In genomic region chr2:32084111-32084871, GRCm38 (mm10) we compare ENCODE assay signal across 7 mouse cellular contexts. TPM values are rescaled to one million over a fixed set of nuclear protein-coding genes. Genes with fewer than 3 reads are reported as not detected.
DNase-seq lines count a peak whose midpoint lies in the region; ATAC-seq and TF ChIP-seq lines count a peak whose summit lies in the region.

Fam78a (minus strand) TSS chr2:32084857.

- peak; percentile 73 for DNase-seq in CD4-positive, CD25-positive, alpha-beta regulatory T cell, adult 2 months (ENCODE audit: low read depth, low spot score)
- DNase-seq in MN1 (ENCODE audit: low spot score) = peak; percentile 42
- peak; percentile 86 for DNase-seq in embryonic facial prominence, embryonic 14.5 days (ENCODE audit: low spot score)
- peak; percentile 56 for DNase-seq in limb, embryonic 11.5 days (ENCODE audit: low spot score)
- DNase-seq in stomach, postnatal 0 days (ENCODE audit: low spot score) = peak; percentile 21

- no peaks in the 10 kb centered on the region for H3K36me3 ChIP-seq in embryonic facial prominence, embryonic 14.5 days (ENCODE audit: control insufficient read depth, insufficient read depth, low read length)
- no peaks in the 10 kb centered on the region for H3K36me3 ChIP-seq in heart, embryonic 13.5 days
- no peaks in the 10 kb centered on the region for H3K36me3 ChIP-seq in limb, embryonic 11.5 days (ENCODE audit: control insufficient read depth, insufficient read depth, low read length)
- no peaks in the 10 kb centered on the region for H3K36me3 ChIP-seq in myocyte (ENCODE audit: control insufficient read depth, insufficient read depth)
- no peaks in the 10 kb centered on the region for H3K36me3 ChIP-seq in stomach, postnatal 0 days (ENCODE audit: control insufficient read depth, insufficient read depth, low read length)

- ATAC-seq in embryonic facial prominence, embryonic 14.5 days (ENCODE audit: low read depth) = peak; percentile 70
- peak; percentile 44; the same call in 1 of the 2 replicates for ATAC-seq in heart, embryonic 13.5 days (ENCODE audit: extremely low read depth, insufficient number of reproducible peaks, low FRiP score, low TSS enrichment)
- peak; percentile 36; the same call in 1 of the 2 replicates for ATAC-seq in limb, embryonic 11.5 days (ENCODE audit: insufficient number of reproducible peaks, low FRiP score, low TSS enrichment, low read depth)
- peak; percentile 30; the same call in 1 of the 2 replicates for ATAC-seq in stomach, postnatal 0 days (ENCODE audit: low FRiP score, low TSS enrichment)

- H3K9ac ChIP-seq in embryonic facial prominence, embryonic 14.5 days (ENCODE audit: low read depth, low read length) = peak within 1 kb of the TSS; percentile 60
- peak within 1 kb of the TSS; percentile 97 for H3K9ac ChIP-seq in heart, embryonic 13.5 days
- H3K9ac ChIP-seq in limb, embryonic 11.5 days (ENCODE audit: low read length) = peak within 1 kb of the TSS; percentile 53
- H3K9ac ChIP-seq in stomach, postnatal 0 days (ENCODE audit: low read length) = peak within 1 kb of the TSS; percentile 50

- no peak for TF ChIP-seq CTCF in stomach, postnatal 0 days (IDR thresholded peaks at IDR 0.05; ENCODE audit: low read depth)

- H3K4me3 ChIP-seq in embryonic facial prominence, embryonic 14.5 days (ENCODE audit: low read depth, low read length) = peak within 1 kb of the TSS; percentile 63
- H3K4me3 ChIP-seq in heart, embryonic 13.5 days = peak within 1 kb of the TSS; percentile 90
- H3K4me3 ChIP-seq in limb, embryonic 11.5 days (ENCODE audit: low read depth, low read length) = peak within 1 kb of the TSS; percentile 58
- peak within 1 kb of the TSS; percentile 16 for H3K4me3 ChIP-seq in myocyte
- H3K4me3 ChIP-seq in stomach, postnatal 0 days (ENCODE audit: low read depth, low read length) = peak within 1 kb of the TSS; percentile 55

- peak; percentile 22 for TF ChIP-seq POLR2A in myocyte (IDR thresholded peaks at IDR 0.05; ENCODE audit: insufficient read length, low read depth)

- no peaks in the 10 kb centered on the region for H3K79me2 ChIP-seq in myocyte (ENCODE audit: control insufficient read depth, insufficient read depth)

- H3ac ChIP-seq in myocyte (ENCODE audit: control insufficient read depth, insufficient read length) = no peak within 1 kb of the TSS

- no peak for TF ChIP-seq EP300 in stomach, postnatal 0 days (optimal IDR thresholded peaks at IDR 0.05)

- peak within 1 kb of the TSS; percentile 100 for H3K4me2 ChIP-seq in embryonic facial prominence, embryonic 14.5 days (ENCODE audit: low read depth, low read length)
- peak within 1 kb of the TSS; percentile 100 for H3K4me2 ChIP-seq in heart, embryonic 13.5 days
- H3K4me2 ChIP-seq in limb, embryonic 11.5 days (ENCODE audit: low read depth, severe bottlenecking) = peak within 1 kb of the TSS; percentile 100
- H3K4me2 ChIP-seq in myocyte (ENCODE audit: low read depth) = peak within 1 kb of the TSS; percentile 12
- H3K4me2 ChIP-seq in stomach, postnatal 0 days (replicated peaks; ENCODE audit: low read depth) = peak within 1 kb of the TSS; percentile 97

- peaks cover 16% of the 10 kb centered on the region for H3K4me1 ChIP-seq in embryonic facial prominence, embryonic 14.5 days (ENCODE audit: control insufficient read depth, insufficient read depth, low read length)
- peaks cover 55% of the 10 kb centered on the region for H3K4me1 ChIP-seq in heart, embryonic 13.5 days
- H3K4me1 ChIP-seq in limb, embryonic 11.5 days (ENCODE audit: control insufficient read depth, insufficient read depth, low read length) = peaks cover 17% of the 10 kb centered on the region
- peaks cover 2% of the 10 kb centered on the region; the same call in 1 of the 2 replicates for H3K4me1 ChIP-seq in stomach, postnatal 0 days (replicated peaks; ENCODE audit: control insufficient read depth, insufficient read depth)

- WGBS in embryonic facial prominence, embryonic 14.5 days = under 1% methylated on average over 24 of the region's 68 CpGs
- under 1% methylated on average over 64 of the region's 68 CpGs for WGBS in heart, embryonic 13.5 days
- WGBS in limb, embryonic 11.5 days = under 1% methylated on average over 67 of the region's 68 CpGs
- under 1% methylated on average over 64 of the region's 68 CpGs for WGBS in stomach, postnatal 0 days

- H3K27me3 ChIP-seq in embryonic facial prominence, embryonic 14.5 days (replicated peaks; ENCODE audit: control insufficient read depth, insufficient read depth, low read length) = peaks cover 51% of the 10 kb centered on the region
- peaks cover 25% of the 10 kb centered on the region for H3K27me3 ChIP-seq in heart, embryonic 13.5 days (replicated peaks)
- H3K27me3 ChIP-seq in limb, embryonic 11.5 days (ENCODE audit: control insufficient read depth, insufficient read depth, low read length) = peaks cover 39% of the 10 kb centered on the region
- peaks cover 59% of the 10 kb centered on the region for H3K27me3 ChIP-seq in myocyte (ENCODE audit: control insufficient read depth, insufficient read depth, insufficient read length)
- H3K27me3 ChIP-seq in stomach, postnatal 0 days (ENCODE audit: control insufficient read depth, insufficient read depth, low read length) = peaks cover 11% of the 10 kb centered on the region; the same call in 1 of the 2 replicates

- no peak within 1 kb of the TSS for H3K27ac ChIP-seq in embryonic facial prominence, embryonic 14.5 days (replicated peaks; ENCODE audit: low read depth, low read length)
- H3K27ac ChIP-seq in heart, embryonic 13.5 days (replicated peaks) = peak within 1 kb of the TSS; percentile 93
- H3K27ac ChIP-seq in limb, embryonic 11.5 days (replicated peaks; ENCODE audit: low read depth, low read length) = no peak within 1 kb of the TSS
- H3K27ac ChIP-seq in stomach, postnatal 0 days (replicated peaks) = no peak within 1 kb of the TSS

- H3K9me3 ChIP-seq in embryonic facial prominence, embryonic 14.5 days (ENCODE audit: control insufficient read depth, low read length) = no peaks in the 10 kb centered on the region
- H3K9me3 ChIP-seq in heart, embryonic 13.5 days = no peaks in the 10 kb centered on the region
- H3K9me3 ChIP-seq in limb, embryonic 11.5 days (ENCODE audit: control insufficient read depth, low read length) = no peaks in the 10 kb centered on the region
- H3K9me3 ChIP-seq in stomach, postnatal 0 days (ENCODE audit: control insufficient read depth, low read length) = no peaks in the 10 kb centered on the region

TF ChIP-seq in myocyte, 11 proteins besides CTCF, POLR2A, EP300 and RAD21:
- TF ChIP-seq POLR2AphosphoS2 (IDR thresholded peaks at IDR 0.05; ENCODE audit: insufficient read length, low read depth) (no peak), MYOG (IDR thresholded peaks at IDR 0.05; ENCODE audit: control insufficient read depth in 1 of 3, insufficient read depth in 1 of 3, insufficient read length in 2 of 3, low read depth in 2 of 3) (peak in 2 of 3 experiments; percentile 9 to 11)

RNA-seq across cellular contexts. Expression of gene Fam78a, which starts in this region (rescaled TPM):
- polyA plus RNA-seq in embryonic facial prominence, embryonic 14.5 days (2014; fragmentation: Nextera tagmentation; extraction: Ambion mirVana) = 8.2 and 8.9 TPM in 2 replicates
- 29.3 and 32.8 TPM in 2 replicates for polyA plus RNA-seq in heart, embryonic 13.5 days (2015; fragmentation: Nextera tagmentation; extraction: Ambion mirVana)
- polyA plus RNA-seq in limb, embryonic 11.5 days (2014; fragmentation: Nextera tagmentation; extraction: Ambion mirVana) = 1.9 and 2.1 TPM in 2 replicates
- 4.7 TPM for polyA plus RNA-seq in myocyte (2012; fragmentation: generic; extraction: Trizol)
- 0.46 and 0.67 TPM in 2 replicates for polyA plus RNA-seq in stomach, postnatal 0 days (2015; fragmentation: Nextera tagmentation; extraction: Ambion mirVana)

Comparison
In these comparisons a context has a peak if more than half of its experiments do, and no peak if none do; other contexts are left out.
1. Peak in DNase-seq, ATAC-seq, H3K4me3 ChIP-seq, H3K9ac ChIP-seq and H3K4me2 ChIP-seq in stomach, postnatal 0 days; RNA of the gene not detected or under 1 TPM.
2. DNase-seq: peak in every context shown above with its lines; median percentile 86 in embryonic facial prominence, embryonic 14.5 days; 73 in CD4-positive, CD25-positive, alpha-beta regulatory T cell, adult 2 months; 56 in limb, embryonic 11.5 days; 42 in MN1; 21 in stomach, postnatal 0 days.
3. H3K4me2 ChIP-seq: peak in every context shown above with its lines; median percentile 100 in embryonic facial prominence, embryonic 14.5 days; 100 in heart, embryonic 13.5 days; 100 in limb, embryonic 11.5 days; 97 in stomach, postnatal 0 days; 12 in myocyte.
4. H3K4me3 ChIP-seq: peak in every context shown above with its lines; median percentile 90 in heart, embryonic 13.5 days; 63 in embryonic facial prominence, embryonic 14.5 days; 58 in limb, embryonic 11.5 days; 55 in stomach, postnatal 0 days; 16 in myocyte.